Mouse (Mus musculus): Measurements from ENCODE around the gene Bnc1. TPM values are rescaled to one million over a fixed set of nuclear protein-coding genes. Genes with fewer than 3 reads are reported as not detected.

Gene Bnc1
- polyA plus RNA-seq, 1 experiment = 0.30 TPM

- Histone ChIP-seq H3K4me1 (ENCODE audit: control insufficient read depth, insufficient read depth, low read length) (no peaks in the 10 kb centered on the region), H3K9me3 (replicated peaks; ENCODE audit: control insufficient read depth, insufficient read depth, low read length, poor library complexity, severe bottlenecking) (no peaks in the 10 kb centered on the region), H3K27me3 (ENCODE audit: control insufficient read depth, insufficient read depth, low read length, poor library complexity, severe bottlenecking) (no peaks in the 10 kb centered on the region), H3K36me3 (ENCODE audit: control insufficient read depth, insufficient read depth, low read length, poor library complexity, severe bottlenecking) (no peaks in the 10 kb centered on the region), H3K9ac (ENCODE audit: low read depth, poor library complexity, severe bottlenecking) (no peak overlapping the region), H3K27ac (ENCODE audit: insufficient read depth, low read length) (no peak overlapping the region), H3K4me3 (ENCODE audit: low read depth, low read length) (no peak overlapping the region)
- TF ChIP-seq POLR2A (IDR thresholded peaks at IDR 0.05; ENCODE audit: insufficient read depth, low read length) (no peak), CTCF (IDR thresholded peaks at IDR 0.05; ENCODE audit: low read depth, low read length) (no peak), EP300 (IDR thresholded peaks at IDR 0.05; ENCODE audit: insufficient read depth, low read depth, low read length) (no peak)
These were observed 18.8 kb downstream of the Bnc1 start for GRCm38 (mm10) chr7:81973339-81973738.

GRCm38 (mm10) chr7:81968975-81969374 is 23.1 kb downstream of the Bnc1 start:
- Histone ChIP-seq H3K4me1 (ENCODE audit: control insufficient read depth, insufficient read depth, low read length) (no peaks in the 10 kb centered on the region), H3K4me3 (ENCODE audit: low read depth, low read length) (no peak overlapping the region), H3K9ac (ENCODE audit: low read depth, poor library complexity, severe bottlenecking) (no peak overlapping the region), H3K36me3 (ENCODE audit: control insufficient read depth, insufficient read depth, low read length, poor library complexity, severe bottlenecking) (no peaks in the 10 kb centered on the region), H3K27me3 (ENCODE audit: control insufficient read depth, insufficient read depth, low read length, poor library complexity, severe bottlenecking) (no peaks in the 10 kb centered on the region), H3K27ac (ENCODE audit: insufficient read depth, low read length) (no peak overlapping the region), H3K9me3 (replicated peaks; ENCODE audit: control insufficient read depth, insufficient read depth, low read length, poor library complexity, severe bottlenecking) (no peaks in the 10 kb centered on the region)
- TF ChIP-seq POLR2A (IDR thresholded peaks at IDR 0.05; ENCODE audit: insufficient read depth, low read length) (no peak), CTCF (IDR thresholded peaks at IDR 0.05; ENCODE audit: low read depth, low read length) (no peak), EP300 (IDR thresholded peaks at IDR 0.05; ENCODE audit: insufficient read depth, low read depth, low read length) (no peak)

GRCm38 (mm10) chr7:81968451-81968850 is 23.6 kb downstream of the Bnc1 start:
- Histone ChIP-seq H3K27ac (ENCODE audit: insufficient read depth, low read length) (no peak overlapping the region), H3K9ac (ENCODE audit: low read depth, poor library complexity, severe bottlenecking) (no peak overlapping the region), H3K4me1 (ENCODE audit: control insufficient read depth, insufficient read depth, low read length) (no peaks in the 10 kb centered on the region), H3K27me3 (ENCODE audit: control insufficient read depth, insufficient read depth, low read length, poor library complexity, severe bottlenecking) (no peaks in the 10 kb centered on the region), H3K36me3 (ENCODE audit: control insufficient read depth, insufficient read depth, low read length, poor library complexity, severe bottlenecking) (no peaks in the 10 kb centered on the region), H3K9me3 (replicated peaks; ENCODE audit: control insufficient read depth, insufficient read depth, low read length, poor library complexity, severe bottlenecking) (no peaks in the 10 kb centered on the region), H3K4me3 (ENCODE audit: low read depth, low read length) (no peak overlapping the region)
- TF ChIP-seq EP300 (IDR thresholded peaks at IDR 0.05; ENCODE audit: insufficient read depth, low read depth, low read length) = no peak
- TF ChIP-seq POLR2A (IDR thresholded peaks at IDR 0.05; ENCODE audit: insufficient read depth, low read length) = no peak
- no peak for TF ChIP-seq CTCF (IDR thresholded peaks at IDR 0.05; ENCODE audit: low read depth, low read length)

GRCm38 (mm10) chr7:81966195-81966594 is 25.9 kb downstream of the Bnc1 start:
- H3K4me1 ChIP-seq (ENCODE audit: control insufficient read depth, insufficient read depth, low read length) = no peaks in the 10 kb centered on the region
- H3K27ac ChIP-seq (ENCODE audit: insufficient read depth, low read length) = no peak overlapping the region
- no peaks in the 10 kb centered on the region for H3K36me3 ChIP-seq (ENCODE audit: control insufficient read depth, insufficient read depth, low read length, poor library complexity, severe bottlenecking)
- no peaks in the 10 kb centered on the region for H3K9me3 ChIP-seq (replicated peaks; ENCODE audit: control insufficient read depth, insufficient read depth, low read length, poor library complexity, severe bottlenecking)
- TF ChIP-seq CTCF (IDR thresholded peaks at IDR 0.05; ENCODE audit: low read depth, low read length) (no peak), POLR2A (IDR thresholded peaks at IDR 0.05; ENCODE audit: insufficient read depth, low read length) (no peak), EP300 (IDR thresholded peaks at IDR 0.05; ENCODE audit: insufficient read depth, low read depth, low read length) (no peak)
- H3K4me3 ChIP-seq (ENCODE audit: low read depth, low read length) = no peak overlapping the region
- H3K9ac ChIP-seq (ENCODE audit: low read depth, poor library complexity, severe bottlenecking) = no peak overlapping the region
- H3K27me3 ChIP-seq (ENCODE audit: control insufficient read depth, insufficient read depth, low read length, poor library complexity, severe bottlenecking) = no peaks in the 10 kb centered on the region

DNA sequence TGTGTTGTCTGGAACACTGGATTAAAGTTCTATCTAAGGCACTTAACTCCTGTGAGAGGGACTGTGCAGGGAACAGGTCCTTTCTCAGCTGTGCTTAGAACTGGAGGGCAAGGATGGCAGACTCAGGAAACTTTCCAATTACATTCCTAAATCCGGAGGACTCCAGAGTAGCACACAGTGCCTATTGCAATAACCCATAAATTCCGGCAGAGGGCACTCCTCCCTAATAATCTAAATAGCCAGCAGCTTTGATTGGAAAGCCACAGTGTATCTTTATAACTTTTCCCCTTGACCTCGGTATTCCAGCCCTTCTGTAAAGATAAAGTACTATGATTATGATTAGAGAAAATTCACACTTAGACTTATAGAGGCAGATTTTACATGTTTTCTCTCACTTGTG is 32.4 kb downstream of the Bnc1 start:
- H3K27me3 ChIP-seq (ENCODE audit: control insufficient read depth, insufficient read depth, low read length, poor library complexity, severe bottlenecking) = no peaks in the 10 kb centered on the region

DNA sequence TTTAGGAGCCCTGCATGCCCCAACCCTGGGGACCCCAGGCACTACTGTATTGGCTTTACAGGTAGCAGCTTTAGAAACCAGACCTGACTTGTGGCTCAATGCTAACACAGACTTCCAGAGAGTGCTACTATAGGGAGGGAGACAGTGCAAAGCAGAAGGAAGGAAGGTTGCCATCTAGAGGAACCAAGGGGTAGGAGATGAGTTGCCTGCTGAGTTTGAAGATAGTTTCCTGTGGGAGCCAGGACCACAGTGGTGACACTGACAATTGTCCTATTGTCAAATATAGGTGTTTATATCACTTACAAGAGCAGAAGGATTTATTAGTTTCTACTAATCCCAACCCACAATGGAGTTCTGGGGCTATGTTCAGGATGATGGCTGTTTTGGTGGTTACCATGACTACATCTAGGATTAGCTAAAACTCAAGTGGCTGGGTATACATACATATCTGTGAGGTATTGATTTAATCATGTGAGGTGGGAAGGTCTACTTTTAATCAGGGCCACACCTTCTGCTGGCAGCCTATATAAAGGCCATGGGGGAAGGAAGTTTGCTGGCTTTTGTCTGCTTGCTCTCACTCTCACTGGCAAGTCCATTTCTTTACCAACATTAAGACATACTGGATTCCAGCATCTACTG is 37.8 kb downstream of the Bnc1 start:
- no peak for TF ChIP-seq CTCF (IDR thresholded peaks at IDR 0.05; ENCODE audit: low read depth, low read length)
- no peak for TF ChIP-seq EP300 (IDR thresholded peaks at IDR 0.05; ENCODE audit: insufficient read depth, low read depth, low read length)
- TF ChIP-seq POLR2A (IDR thresholded peaks at IDR 0.05; ENCODE audit: insufficient read depth, low read length) = no peak
- Histone ChIP-seq H3K4me1 (ENCODE audit: control insufficient read depth, insufficient read depth, low read length) (no peaks in the 10 kb centered on the region), H3K4me3 (ENCODE audit: low read depth, low read length) (no peak overlapping the region), H3K9me3 (replicated peaks; ENCODE audit: control insufficient read depth, insufficient read depth, low read length, poor library complexity, severe bottlenecking) (no peaks in the 10 kb centered on the region), H3K9ac (ENCODE audit: low read depth, poor library complexity, severe bottlenecking) (no peak overlapping the region), H3K27me3 (ENCODE audit: control insufficient read depth, insufficient read depth, low read length, poor library complexity, severe bottlenecking) (no peaks in the 10 kb centered on the region), H3K36me3 (ENCODE audit: control insufficient read depth, insufficient read depth, low read length, poor library complexity, severe bottlenecking) (no peaks in the 10 kb centered on the region), H3K27ac (ENCODE audit: insufficient read depth, low read length) (no peak overlapping the region)

More for the DNA sequence above, 32.4 kb downstream of the Bnc1 start:
- no peaks in the 10 kb centered on the region for H3K9me3 ChIP-seq (replicated peaks; ENCODE audit: control insufficient read depth, insufficient read depth, low read length, poor library complexity, severe bottlenecking)
- TF ChIP-seq CTCF (IDR thresholded peaks at IDR 0.05; ENCODE audit: low read depth, low read length) (no peak), EP300 (IDR thresholded peaks at IDR 0.05; ENCODE audit: insufficient read depth, low read depth, low read length) (no peak), POLR2A (IDR thresholded peaks at IDR 0.05; ENCODE audit: insufficient read depth, low read length) (no peak)
- no peak overlapping the region for H3K9ac ChIP-seq (ENCODE audit: low read depth, poor library complexity, severe bottlenecking)
- no peak overlapping the region for H3K4me3 ChIP-seq (ENCODE audit: low read depth, low read length)
- H3K4me1 ChIP-seq (ENCODE audit: control insufficient read depth, insufficient read depth, low read length) = no peaks in the 10 kb centered on the region
- H3K36me3 ChIP-seq (ENCODE audit: control insufficient read depth, insufficient read depth, low read length, poor library complexity, severe bottlenecking) = no peaks in the 10 kb centered on the region
- H3K27ac ChIP-seq (ENCODE audit: insufficient read depth, low read length) = no peak overlapping the region
